Mouse (Mus musculus) lung, adult 2 months (tissue): ENCODE measurements around the gene Erh. TPM values are rescaled to one million over a fixed set of nuclear protein-coding genes. Genes with fewer than 3 reads are reported as not detected.
A peak's percentile ranks its signal among the peaks of the same experiment; 100 is the strongest.

Source experiments
- DNase-seq: peaks from one replicate; pipeline ENCODE4 v3.0.0; 2022
- H3K4me1 ChIP-seq: fragments of 200-500 bp; 2 replicates; pipeline ENCODE4 v1.6.1; 2011; ENCODE audit warnings: low read length; ENCODE audit not compliant: control insufficient read depth, insufficient read depth
- H3K4me3 ChIP-seq: fragments of 200-500 bp; replicated peaks from 2 replicates; pipeline ENCODE3; 2011; ENCODE audit warnings: low read depth, mild to moderate bottlenecking, control low read depth, low read length; ENCODE audit errors: extremely low read depth
- CTCF ChIP-seq: fragments of 200-500 bp; IDR thresholded peaks from 2 replicates; pipeline ENCODE4 v1.5.1; 2011; ENCODE audit warnings: mild to moderate bottlenecking, low read length, control low read depth; ENCODE audit not compliant: insufficient read depth
- POLR2A ChIP-seq: fragments of 200-500 bp; IDR thresholded peaks from 2 replicates; pipeline ENCODE4 v1.6.1; 2011; ENCODE audit warnings: low read depth, mild to moderate bottlenecking, control low read depth, low read length, borderline replicate concordance; ENCODE audit errors: extremely low read depth
- WGBS: fragments of 180-500 bp; shearing (Covaris S2); methylation state at CpG from one replicate; pipeline ENCODE4 v1.1.7; 2018; 5-methylcytosine and 5-hydroxymethylcytosine counted together
- polyA plus RNA-seq: library from polyadenylated mRNA; depleted of rRNA; stranded (reverse); fragments of >200 nt; gene quantifications from 2 replicates; pipeline ENCODE4 v1.2.3, GENCODE M21; 2012; rRNA removed

The Erh gene
- polyA plus RNA-seq, 1 experiment: 20.7 TPM

GRCm38 (mm10) chr12:80598756-80599155 is 45.4 kb downstream of the Erh start:
- DNase-seq: peak; percentile 21
- TF ChIP-seq POLR2A (no peak), CTCF (no peak)
- H3K4me1 ChIP-seq: 0 out of 2 replicates have a peak, but pooled peaks cover 2% of the 10 kb centered on the region
- 37% methylated on average over 6 of the region's 6 CpGs for WGBS
- no peak overlapping the region for H3K4me3 ChIP-seq

GRCm38 (mm10) chr12:80598236-80598635 is 45.9 kb downstream of the Erh start:
- no peak overlapping the region for H3K4me3 ChIP-seq
- H3K4me1 ChIP-seq: 0 out of 2 replicates have a peak, but pooled peaks cover 2% of the 10 kb centered on the region
- TF ChIP-seq POLR2A: no peak
- no peak for TF ChIP-seq CTCF
- WGBS: 48% methylated on average over 7 of the region's 7 CpGs
- DNase-seq: no peak

GRCm38 (mm10) chr12:80595968-80596367 is 48.2 kb downstream of the Erh start:
- 83% methylated on average over 4 of the region's 4 CpGs for WGBS
- TF ChIP-seq POLR2A: no peak
- TF ChIP-seq CTCF: no peak
- 0 out of 2 replicates have a peak, but pooled peaks cover 2% of the 10 kb centered on the region for H3K4me1 ChIP-seq
- H3K4me3 ChIP-seq: no peak overlapping the region
- no peak for DNase-seq

- Histone ChIP-seq H3K4me1 (0 out of 2 replicates have a peak, but pooled peaks cover 2% of the 10 kb centered on the region), H3K4me3 (no peak overlapping the region)
- TF ChIP-seq POLR2A (no peak), CTCF (no peak)
- DNase-seq: no peak
- WGBS: 93% methylated on average over 4 of the region's 4 CpGs
Measured at GRCm38 (mm10) chr12:80595566-80595965, 48.6 kb downstream of the Erh start.

- no peak for DNase-seq
- TF ChIP-seq POLR2A: no peak
- no peak overlapping the region for H3K4me3 ChIP-seq
- 0 out of 2 replicates have a peak, but pooled peaks cover 2% of the 10 kb centered on the region for H3K4me1 ChIP-seq
- 74% methylated on average over 4 of the region's 4 CpGs for whole genome bisulfite sequencing
Measured at GRCm38 (mm10) chr12:80594781-80595180, 49.4 kb downstream of the Erh start.

GRCm38 (mm10) chr12:80594141-80594540 is 50.0 kb downstream of the Erh start:
- Histone ChIP-seq H3K4me1 (0 out of 2 replicates have a peak, but pooled peaks cover 2% of the 10 kb centered on the region), H3K4me3 (no peak overlapping the region)
- TF ChIP-seq POLR2A (no peak), CTCF (no peak)
- 75% methylated on average over 4 of the region's 4 CpGs for WGBS
- DNase-seq: no peak

GRCm38 (mm10) chr12:80584973-80585372 is 59.2 kb downstream of the Erh start:
- 21% methylated on average over 2 of the region's 2 CpGs for WGBS
- H3K4me1 ChIP-seq: no peaks in the 10 kb centered on the region

More at GRCm38 (mm10) chr12:80584973-80585372, 59.2 kb downstream of the Erh start:
- no peak for DNase-seq
- H3K4me3 ChIP-seq: no peak overlapping the region
- TF ChIP-seq POLR2A (no peak), CTCF (peak; percentile 33; the same call in 1 of the 2 replicates)

Other genes starting within 250 kb of the Erh start
- gene Dcaf5, start 207.7 kb downstream of the Erh start, polyA plus RNA-seq: 18.6 and 19.9 TPM in 2 replicates
- gene Exd2, start 181.2 kb downstream of the Erh start, polyA plus RNA-seq: 10.9 and 15.3 TPM in 2 replicates
- 2.6 and 2.7 TPM in 2 replicates for gene Galnt16, start 126.1 kb downstream of the Erh start, polyA plus RNA-seq
- gene Slc39a9, start 458 bp downstream of the Erh start, polyA plus RNA-seq: 49.8 and 63.9 TPM in 2 replicates
- gene Plekhd1, start 48.2 kb upstream of the Erh start, polyA plus RNA-seq: 20.3 and 20.5 TPM in 2 replicates
- not detected in 2 replicates for gene Ccdc177, start 116.3 kb upstream of the Erh start, polyA plus RNA-seq
- 83.3 and 102 TPM in 2 replicates for gene Susd6, start 146.2 kb upstream of the Erh start, polyA plus RNA-seq